ENCODE assay signal across 8 mouse cellular contexts in the genomic region with DNA sequence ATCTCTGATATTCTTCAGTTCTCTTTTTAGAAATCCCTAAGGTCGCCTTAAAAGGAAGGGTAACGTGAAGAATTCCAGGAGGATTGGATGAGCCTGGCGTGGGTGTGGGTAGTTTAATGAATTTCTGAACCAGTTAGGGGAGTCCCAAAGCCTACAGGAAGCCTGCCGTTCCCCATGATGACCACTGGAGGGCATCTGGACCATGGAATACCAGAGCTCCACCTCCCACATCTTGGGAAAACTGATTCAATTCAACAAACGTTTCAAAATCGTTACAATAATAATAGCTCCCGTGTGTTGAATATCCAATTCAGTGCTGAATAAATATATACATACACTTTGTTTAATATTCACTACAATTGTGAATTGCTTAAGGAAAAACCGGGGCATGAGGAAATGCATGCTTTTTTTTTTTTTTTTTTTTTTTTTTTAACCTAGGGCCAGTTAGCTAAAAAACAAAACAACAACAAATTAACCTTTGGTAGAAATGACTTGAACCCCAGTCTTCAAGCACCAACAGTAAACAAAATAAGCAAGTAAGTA. TPM values are rescaled to one million over a fixed set of nuclear protein-coding genes. Genes with fewer than 3 reads are reported as not detected.
DNase-seq lines count a peak whose midpoint lies in the region; ATAC-seq and TF ChIP-seq lines count a peak whose summit lies in the region.

No protein-coding gene starts in this region.

- H3K27me3 ChIP-seq in limb, embryonic 14.5 days (ENCODE audit: control insufficient read depth, insufficient read depth, low read length): no peaks in the 10 kb centered on the region

- WGBS in limb, embryonic 14.5 days: under 1% methylated on average over 8 of the region's 8 CpGs

- no peak overlapping the region for H3K27ac ChIP-seq in limb, embryonic 14.5 days (replicated peaks; ENCODE audit: low read depth, low read length)

- 0 out of 2 replicates have a peak, but pooled peaks have one; percentile 51 for ATAC-seq in erythroid progenitor cell, adult 5-6 weeks (replicated peaks; ENCODE audit: low FRiP score, poor library complexity, severe bottlenecking)
- no peak for ATAC-seq in limb, embryonic 14.5 days (ENCODE audit: low FRiP score, low read depth)
- no peak for ATAC-seq in inflammation-experienced regulatory T-cells, adult 6 months

- no peaks in the 10 kb centered on the region for H3K9me3 ChIP-seq in limb, embryonic 14.5 days (ENCODE audit: control insufficient read depth, low read length)

- no peak overlapping the region for H3K4me3 ChIP-seq in limb, embryonic 14.5 days (replicated peaks; ENCODE audit: low read length)

- peak; percentile 36 for DNase-seq in thymus, postnatal 0 days (ENCODE audit: low spot score)
- DNase-seq in thymus, adult 18-20 months: no peak
- peak; percentile 93 for DNase-seq in brain, adult 2 months (ENCODE audit: low read depth, low spot score)
- peak; percentile 58 to 62 for DNase-seq in kidney, adult 8-10 months
- DNase-seq in limb, embryonic 14.5 days (ENCODE audit: low spot score): peak; percentile 94
- DNase-seq in retina, adult 2 months (ENCODE audit: low read depth, low spot score): peak; percentile 44

- no peak for TF ChIP-seq POLR2A in limb, embryonic 14.5 days (IDR thresholded peaks at IDR 0.05; ENCODE audit: borderline replicate concordance, extremely low read depth, insufficient read depth, insufficient read length)

- H3K36me3 ChIP-seq in limb, embryonic 14.5 days (ENCODE audit: control insufficient read depth, insufficient read depth, low read length): no peaks in the 10 kb centered on the region

- no peak overlapping the region for H3K4me2 ChIP-seq in limb, embryonic 14.5 days (replicated peaks; ENCODE audit: low read depth, low read length, severe bottlenecking)

- peaks cover 37% of the 10 kb centered on the region for H3K4me1 ChIP-seq in limb, embryonic 14.5 days (ENCODE audit: control insufficient read depth, insufficient read depth, low read length)

- no peak overlapping the region for H3K9ac ChIP-seq in limb, embryonic 14.5 days (ENCODE audit: low read depth, low read length, severe bottlenecking)

RNA-seq across cellular contexts. Expression of gene Des, which starts 17.2 kb away (rescaled TPM):
- 6.0 and 7.4 TPM in 2 replicates for polyA plus RNA-seq in thymus, postnatal 0 days (2015; fragmentation: Nextera tagmentation; extraction: Ambion mirVana)
- total RNA-seq in erythroid progenitor cell, adult 5-6 weeks (2015; ENCODE audit: low replicate concordance): not detected in 2 replicates
- not detected in 2 replicates for total RNA-seq in erythroid progenitor cell, adult 5-6 weeks (2017; ENCODE audit: low replicate concordance)
- 50.7 and 53.7 TPM in 2 replicates for polyA plus RNA-seq in limb, embryonic 14.5 days (2012; rRNA removed)
- polyA plus RNA-seq in limb, embryonic 14.5 days (2014; fragmentation: Nextera tagmentation; extraction: Ambion mirVana): 59.0 and 78.6 TPM in 2 replicates
- under 1 TPM in 1 of 3 experiments, not detected in 2; 0.64 TPM for polyA plus RNA-seq in inflammation-experienced regulatory T-cells, adult 6 months (2017; shearing (Covaris generic))

RNA-seq across cellular contexts. Expression of gene Dnpep, which starts 25.2 kb away (rescaled TPM):
- polyA plus RNA-seq in thymus, postnatal 0 days (2015; fragmentation: Nextera tagmentation; extraction: Ambion mirVana): 84.3 and 87.0 TPM in 2 replicates
- total RNA-seq in erythroid progenitor cell, adult 5-6 weeks (2015; ENCODE audit: low replicate concordance): 7.5 and 7.6 TPM in 2 replicates
- 1.7 and 6.5 TPM in 2 replicates for total RNA-seq in erythroid progenitor cell, adult 5-6 weeks (2017; ENCODE audit: low replicate concordance)
- polyA plus RNA-seq in limb, embryonic 14.5 days (2012; rRNA removed): 126 and 142 TPM in 2 replicates
- 112 and 115 TPM in 2 replicates for polyA plus RNA-seq in limb, embryonic 14.5 days (2014; fragmentation: Nextera tagmentation; extraction: Ambion mirVana)
- polyA plus RNA-seq in inflammation-experienced regulatory T-cells, adult 6 months (2017; shearing (Covaris generic)): 10 to 100 TPM; 52.9 to 68.4 (median 62.8) TPM

RNA-seq across cellular contexts. Expression of gene Speg, which starts 32.2 kb away (rescaled TPM):
- 1.6 and 1.8 TPM in 2 replicates for polyA plus RNA-seq in thymus, postnatal 0 days (2015; fragmentation: Nextera tagmentation; extraction: Ambion mirVana)
- total RNA-seq in erythroid progenitor cell, adult 5-6 weeks (2015; ENCODE audit: low replicate concordance): not detected in 2 replicates
- 0.13 TPM in 1 of 2 replicates, not detected in the other for total RNA-seq in erythroid progenitor cell, adult 5-6 weeks (2017; ENCODE audit: low replicate concordance)
- 77.9 and 114 TPM in 2 replicates for polyA plus RNA-seq in limb, embryonic 14.5 days (2012; rRNA removed)
- 15.3 and 21.8 TPM in 2 replicates for polyA plus RNA-seq in limb, embryonic 14.5 days (2014; fragmentation: Nextera tagmentation; extraction: Ambion mirVana)
- polyA plus RNA-seq in inflammation-experienced regulatory T-cells, adult 6 months (2017; shearing (Covaris generic)): under 1 TPM in 1 of 3 experiments, not detected in 2; 0.34 TPM

Comparison
In these comparisons a context has a peak if more than half of its experiments do, and no peak if none do; other contexts are left out.
1. DNase-seq: peak in thymus, postnatal 0 days (single experiment), brain, adult 2 months (single experiment), kidney, adult 8-10 months (2 of 2), limb, embryonic 14.5 days (single experiment) and retina, adult 2 months (single experiment); none in thymus, adult 18-20 months (0 of 2).